Mouse (Mus musculus): ENCODE measurements around the gene Mrln. TPM values are rescaled to one million over a fixed set of nuclear protein-coding genes. Genes with fewer than 3 reads are reported as not detected.

Mrln gene
- polyA plus RNA-seq, 2 experiments = 35.5 to 37.7 TPM

DNA sequence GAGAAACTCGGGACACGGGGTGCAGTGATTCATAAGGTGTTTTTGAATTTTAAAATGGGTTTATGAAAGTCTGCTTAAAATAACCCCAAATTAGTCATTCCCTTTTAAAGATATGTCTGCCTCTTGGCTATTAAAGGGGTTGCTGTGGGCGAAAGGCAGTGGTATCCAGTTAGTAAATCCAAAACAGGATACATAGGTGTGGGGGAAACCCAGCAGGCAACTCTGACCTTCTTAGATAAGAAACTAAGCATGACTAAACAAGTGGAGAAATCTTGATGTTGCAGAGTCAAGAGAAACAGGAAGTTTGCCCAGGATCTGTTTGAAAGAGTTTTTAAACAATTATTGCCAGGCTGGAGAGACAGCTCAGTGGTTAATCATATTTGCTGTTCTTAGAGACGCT, 52.6 kb downstream of the Mrln start:
- H3K27me3 ChIP-seq (ENCODE audit: control insufficient read depth, insufficient read depth, low read length) = no peaks in the 10 kb centered on the region
- H3K4me1 ChIP-seq (ENCODE audit: control insufficient read depth, insufficient read depth, low read length) = no peaks in the 10 kb centered on the region
- no peak for TF ChIP-seq POLR2A (IDR thresholded peaks at IDR 0.05; ENCODE audit: borderline replicate concordance, extremely low read depth, insufficient read depth, insufficient read length)
- no peak overlapping the region for H3K4me2 ChIP-seq (replicated peaks; ENCODE audit: low read depth, low read length, severe bottlenecking)
- 77% methylated on average over 4 of the region's 4 CpGs for WGBS
- H3K27ac ChIP-seq (replicated peaks; ENCODE audit: low read depth, low read length) = no peak overlapping the region
- H3K9ac ChIP-seq (ENCODE audit: low read depth, low read length, severe bottlenecking) = no peak overlapping the region
- H3K9me3 ChIP-seq (ENCODE audit: control insufficient read depth, low read length) = no peaks in the 10 kb centered on the region
- DNase-seq (ENCODE audit: low spot score) (no peak), ATAC-seq (ENCODE audit: low FRiP score, low read depth) (no peak)
- no peaks in the 10 kb centered on the region for H3K36me3 ChIP-seq (ENCODE audit: control insufficient read depth, insufficient read depth, low read length)
- no peak overlapping the region for H3K4me3 ChIP-seq (replicated peaks; ENCODE audit: low read length)

DNA sequence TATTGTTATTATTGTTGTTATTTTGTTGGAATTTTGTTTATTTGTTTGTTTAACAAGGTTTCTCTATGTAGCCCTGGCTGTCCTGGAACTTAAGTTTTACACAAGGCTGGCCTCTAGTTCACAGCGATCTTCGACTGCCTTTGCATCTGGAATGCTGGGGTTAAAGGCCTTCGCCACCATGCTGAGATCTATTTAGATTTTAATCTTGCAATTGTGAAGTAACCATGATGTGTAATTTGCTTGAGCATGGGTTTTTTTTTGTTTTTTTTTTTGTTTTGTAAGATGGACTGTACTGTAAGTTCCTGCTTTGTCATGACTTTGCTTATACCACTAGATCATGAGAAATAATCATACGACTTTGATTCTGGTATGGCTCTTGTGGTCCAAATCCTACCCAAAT, 56.4 kb downstream of the Mrln start:
- DNase-seq (ENCODE audit: low spot score) = no peak
- Histone ChIP-seq H3K4me1 (ENCODE audit: control insufficient read depth, insufficient read depth, low read length) (no peaks in the 10 kb centered on the region), H3K4me2 (replicated peaks; ENCODE audit: low read depth, low read length, severe bottlenecking) (no peak overlapping the region), H3K9me3 (ENCODE audit: control insufficient read depth, low read length) (no peaks in the 10 kb centered on the region), H3K4me3 (replicated peaks; ENCODE audit: low read length) (no peak overlapping the region), H3K27me3 (ENCODE audit: control insufficient read depth, insufficient read depth, low read length) (no peaks in the 10 kb centered on the region), H3K9ac (ENCODE audit: low read depth, low read length, severe bottlenecking) (no peak overlapping the region), H3K27ac (replicated peaks; ENCODE audit: low read depth, low read length) (no peak overlapping the region), H3K36me3 (ENCODE audit: control insufficient read depth, insufficient read depth, low read length) (no peaks in the 10 kb centered on the region)
- 76% methylated on average over 4 of the region's 4 CpGs for WGBS
- no peak for ATAC-seq (ENCODE audit: low FRiP score, low read depth)
- no peak for TF ChIP-seq POLR2A (IDR thresholded peaks at IDR 0.05; ENCODE audit: borderline replicate concordance, extremely low read depth, insufficient read depth, insufficient read length)

DNA sequence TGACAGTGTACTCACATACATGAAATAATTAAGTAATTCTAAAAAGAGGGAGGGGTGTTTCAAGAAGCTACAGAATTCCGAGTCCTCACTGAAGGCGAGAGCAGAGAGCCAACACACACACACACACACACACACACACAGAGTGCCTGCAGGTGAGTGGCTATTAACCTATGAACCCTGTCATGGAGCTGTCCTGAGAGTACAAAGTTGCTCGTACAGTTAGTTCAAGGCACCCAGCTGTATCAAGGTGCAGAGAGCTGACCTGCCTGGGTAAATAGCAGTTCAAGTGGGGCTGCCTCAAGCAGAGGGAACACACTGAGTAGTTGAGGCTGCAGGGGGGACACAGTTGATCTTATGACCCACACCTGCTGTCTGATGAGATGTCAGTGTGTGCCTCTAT, 57.6 kb downstream of the Mrln start:
- H3K9ac ChIP-seq (ENCODE audit: low read depth, low read length, severe bottlenecking) = no peak overlapping the region
- H3K4me3 ChIP-seq (replicated peaks; ENCODE audit: low read length) = no peak overlapping the region
- H3K4me2 ChIP-seq (replicated peaks; ENCODE audit: low read depth, low read length, severe bottlenecking) = no peak overlapping the region
- no peak overlapping the region for H3K27ac ChIP-seq (replicated peaks; ENCODE audit: low read depth, low read length)
- no peaks in the 10 kb centered on the region for H3K9me3 ChIP-seq (ENCODE audit: control insufficient read depth, low read length)
- no peaks in the 10 kb centered on the region for H3K4me1 ChIP-seq (ENCODE audit: control insufficient read depth, insufficient read depth, low read length)
- DNase-seq (ENCODE audit: low spot score) (no peak), ATAC-seq (ENCODE audit: low FRiP score, low read depth) (no peak)
- no peaks in the 10 kb centered on the region for H3K36me3 ChIP-seq (ENCODE audit: control insufficient read depth, insufficient read depth, low read length)
- WGBS = 87% methylated on average over 3 of the region's 3 CpGs
- no peaks in the 10 kb centered on the region for H3K27me3 ChIP-seq (ENCODE audit: control insufficient read depth, insufficient read depth, low read length)
- TF ChIP-seq POLR2A (IDR thresholded peaks at IDR 0.05; ENCODE audit: borderline replicate concordance, extremely low read depth, insufficient read depth, insufficient read length) = no peak

DNA sequence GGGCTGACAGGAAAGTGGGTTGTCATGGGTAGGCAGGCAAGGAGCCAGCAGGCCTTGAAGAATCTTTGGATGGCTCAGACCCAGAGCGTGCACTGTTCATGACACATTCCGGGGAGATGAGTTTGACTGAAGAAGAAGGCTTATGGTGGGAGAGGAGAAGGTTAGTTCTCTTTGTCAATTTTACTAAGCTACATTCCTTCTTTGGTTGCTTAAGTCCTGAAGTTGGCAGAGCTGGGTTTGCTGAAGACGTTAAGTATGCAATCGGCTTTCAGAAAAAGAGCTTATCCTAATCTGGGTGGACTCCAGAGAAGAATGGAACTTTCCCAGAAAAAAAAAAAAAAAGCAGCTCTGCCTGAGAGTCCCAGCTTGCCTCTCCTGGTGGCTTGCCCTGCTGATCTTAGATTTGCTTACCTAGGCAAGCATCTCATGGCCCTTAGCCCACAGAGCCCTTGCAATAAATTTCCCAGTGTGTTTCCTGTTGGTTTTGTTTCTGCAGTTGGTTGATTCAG, 59.3 kb downstream of the Mrln start:
- no peaks in the 10 kb centered on the region for H3K27me3 ChIP-seq (ENCODE audit: control insufficient read depth, insufficient read depth, low read length)
- no peak for TF ChIP-seq POLR2A (IDR thresholded peaks at IDR 0.05; ENCODE audit: borderline replicate concordance, extremely low read depth, insufficient read depth, insufficient read length)
- no peaks in the 10 kb centered on the region for H3K36me3 ChIP-seq (ENCODE audit: control insufficient read depth, insufficient read depth, low read length)
- H3K27ac ChIP-seq (replicated peaks; ENCODE audit: low read depth, low read length) = no peak overlapping the region
- no peak overlapping the region for H3K9ac ChIP-seq (ENCODE audit: low read depth, low read length, severe bottlenecking)
- no peak overlapping the region for H3K4me2 ChIP-seq (replicated peaks; ENCODE audit: low read depth, low read length, severe bottlenecking)
- 81% methylated on average over 4 of the region's 4 CpGs for WGBS
- H3K9me3 ChIP-seq (ENCODE audit: control insufficient read depth, low read length) = no peaks in the 10 kb centered on the region
- no peak for DNase-seq (ENCODE audit: low spot score)
- H3K4me3 ChIP-seq (replicated peaks; ENCODE audit: low read length) = no peak overlapping the region
- no peaks in the 10 kb centered on the region for H3K4me1 ChIP-seq (ENCODE audit: control insufficient read depth, insufficient read depth, low read length)
- no peak for ATAC-seq (ENCODE audit: low FRiP score, low read depth)

DNA sequence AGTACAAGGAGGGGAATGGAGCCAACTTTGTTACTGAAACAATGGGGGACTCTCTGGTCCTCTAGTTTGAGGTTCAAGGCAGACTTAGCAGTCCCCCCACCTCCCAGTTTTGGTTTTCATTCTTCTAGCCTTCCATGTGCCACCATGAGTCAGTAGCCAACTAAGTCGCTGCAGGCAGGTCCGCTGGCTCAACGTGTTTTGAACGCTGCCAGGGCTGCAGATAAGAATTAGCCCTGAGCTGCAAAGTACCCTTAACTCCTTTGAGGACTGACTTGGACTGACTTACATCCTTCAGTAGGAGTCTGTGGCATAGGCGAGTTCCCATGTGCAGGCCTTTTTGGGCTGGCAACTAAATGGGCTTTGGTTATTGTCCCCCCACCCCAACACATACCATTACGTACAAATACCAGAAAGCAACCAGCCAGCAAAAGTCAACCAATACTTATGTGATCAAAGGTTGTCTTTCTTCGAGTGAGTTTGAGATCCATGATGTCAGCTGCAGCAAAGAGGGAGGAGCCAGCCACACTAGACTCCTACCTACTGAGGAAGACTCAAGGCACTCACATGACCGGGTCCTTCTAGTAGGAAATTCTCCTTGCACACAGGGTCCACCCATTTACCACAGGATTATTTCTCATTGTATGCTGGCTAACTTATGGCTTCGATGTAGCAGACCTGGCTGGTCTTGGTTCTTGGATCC, 60.0 kb downstream of the Mrln start:
- ATAC-seq (ENCODE audit: low FRiP score, low read depth) (no peak), DNase-seq (ENCODE audit: low spot score) (no peak)
- WGBS = 86% methylated on average over 9 of the region's 9 CpGs
- H3K9ac ChIP-seq (ENCODE audit: low read depth, low read length, severe bottlenecking) = no peak overlapping the region
- no peak overlapping the region for H3K4me3 ChIP-seq (replicated peaks; ENCODE audit: low read length)
- H3K27ac ChIP-seq (replicated peaks; ENCODE audit: low read depth, low read length) = no peak overlapping the region
- H3K9me3 ChIP-seq (ENCODE audit: control insufficient read depth, low read length) = no peaks in the 10 kb centered on the region
- H3K4me1 ChIP-seq (ENCODE audit: control insufficient read depth, insufficient read depth, low read length) = no peaks in the 10 kb centered on the region
- no peaks in the 10 kb centered on the region for H3K27me3 ChIP-seq (ENCODE audit: control insufficient read depth, insufficient read depth, low read length)
- TF ChIP-seq POLR2A (IDR thresholded peaks at IDR 0.05; ENCODE audit: borderline replicate concordance, extremely low read depth, insufficient read depth, insufficient read length) = no peak
- H3K4me2 ChIP-seq (replicated peaks; ENCODE audit: low read depth, low read length, severe bottlenecking) = no peak overlapping the region
- H3K36me3 ChIP-seq (ENCODE audit: control insufficient read depth, insufficient read depth, low read length) = no peaks in the 10 kb centered on the region

Measured in limb, embryonic 14.5 days (tissue).